Mouse (Mus musculus) liver, adult 2 months (tissue): ENCODE results near the gene Bod1l.

ENCODE experiments used
- CTCF ChIP-seq: fragments of 200-500 bp; IDR thresholded peaks from 2 replicates; pipeline ENCODE4 v1.5.1; 2011; ENCODE audit warnings: low read depth, low read length, control low read depth
- POLR2A ChIP-seq: fragments of 200-500 bp; IDR thresholded peaks from 2 replicates; pipeline ENCODE4 v1.6.1; 2011; ENCODE audit warnings: low read length, control low read depth; ENCODE audit not compliant: insufficient read depth; ENCODE audit errors: extremely low read depth

DNA sequence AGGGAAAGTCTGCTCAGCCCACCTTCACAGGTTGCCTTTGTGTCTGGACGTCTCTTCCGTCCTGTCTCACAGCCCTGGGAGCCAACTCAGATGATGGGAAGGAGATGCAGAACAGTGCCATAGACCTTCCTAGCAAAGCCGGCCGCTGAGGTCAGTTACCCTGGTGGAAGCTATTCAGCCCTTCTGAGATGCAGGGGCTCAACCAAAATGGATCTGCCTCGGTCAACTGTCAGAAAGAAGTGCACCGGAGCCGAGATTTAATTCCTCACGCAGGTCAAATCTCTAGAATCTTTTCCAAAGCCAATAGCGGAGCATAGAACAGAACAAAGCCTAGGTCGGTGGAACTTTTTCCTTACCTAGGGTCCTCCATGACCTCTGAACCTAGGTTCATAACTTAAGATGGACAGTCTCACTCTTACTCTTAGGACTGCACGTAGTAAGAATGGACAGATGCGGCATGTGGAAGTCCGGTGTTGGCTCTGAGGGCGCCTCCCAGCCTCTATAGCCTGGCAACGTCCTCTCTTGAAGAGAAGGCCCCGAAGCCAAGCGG, 89.8 kb downstream of the Bod1l start:
- TF ChIP-seq CTCF (no peak), POLR2A (no peak)
